Mouse (Mus musculus): Measurements from ENCODE around the gene Slc15a4.

DNA sequence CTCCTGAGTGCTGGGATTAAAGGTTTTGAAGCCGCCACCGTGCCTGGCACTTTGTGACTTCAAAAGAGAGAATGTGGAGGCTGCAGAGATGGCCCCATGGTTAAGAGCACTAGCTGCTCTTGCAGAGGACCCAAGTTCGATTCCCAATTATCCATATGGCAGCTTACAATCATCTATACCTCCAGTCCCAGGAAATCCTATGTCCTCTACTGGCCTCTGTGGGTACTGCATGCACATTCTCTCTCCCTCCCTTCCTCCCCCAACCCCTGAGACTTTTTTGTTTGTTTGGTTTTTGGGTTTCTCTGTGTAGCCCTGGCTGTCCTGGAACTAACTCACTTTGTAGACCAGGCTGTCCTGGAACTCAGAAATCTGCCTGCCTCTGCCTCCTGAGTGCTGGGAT lies 26.6 kb upstream of the Slc15a4 start:
- TF ChIP-seq TAL1 (IDR thresholded peaks at IDR 0.05; ENCODE audit: low read length) (no peak), GATA1 (IDR thresholded peaks at IDR 0.05; ENCODE audit: low read length) (no peak)
